Comparison of ENCODE assay signal across 35 mouse cellular contexts in genomic region chr2:170048831-170049230, GRCm38 (mm10).
"Had no signal": no experiment of that assay in that cellular context is flagged by ENCODE, and none has a peak within 500 bp of the region (broad histone marks: within the 10 kb centered on the region; RNA-seq: fewer than 3 reads in every experiment).

No protein-coding gene starts in this region.

- H3K36me3 ChIP-seq: heart, embryonic 10.5 days; heart, embryonic 12.5 days; heart, embryonic 13.5 days; heart, embryonic 15.5 days; hindbrain, embryonic 10.5 days; hindbrain, embryonic 12.5 days; hindbrain, embryonic 13.5 days; hindbrain, embryonic 15.5 days; intestine, embryonic 15.5 days; kidney, embryonic 15.5 days had no signal

- H3K4me1 ChIP-seq: heart, embryonic 10.5 days; heart, embryonic 12.5 days; heart, embryonic 13.5 days; heart, embryonic 15.5 days; hindbrain, embryonic 12.5 days; hindbrain, embryonic 13.5 days; hindbrain, embryonic 15.5 days; intestine, embryonic 15.5 days had no signal

- H3K27me3 ChIP-seq: heart, embryonic 12.5 days; heart, embryonic 13.5 days; heart, embryonic 15.5 days; hindbrain, embryonic 12.5 days; hindbrain, embryonic 13.5 days; hindbrain, embryonic 15.5 days; intestine, embryonic 15.5 days; kidney, embryonic 15.5 days had no signal

- DNase-seq: heart, postnatal 10 days; heart, postnatal 14 days; heart, postnatal 36 days; heart, postnatal 4 days; kidney, adult 11 months; kidney, adult 18-20 months; kidney, adult 2 months; kidney, adult 8-10 months; kidney, adult 9 months; kidney, postnatal 10 days; kidney, postnatal 14 days; kidney, postnatal 25 days; kidney, postnatal 36 days; kidney, postnatal 4 days; layer of hippocampus, adult 9-11 months; layer of hippocampus, postnatal 36 days had no signal

- ATAC-seq: hindbrain, embryonic 16.5 days; hindbrain, postnatal 0 days; inflammation-experienced regulatory T-cells, adult 6 months; intestine, embryonic 15.5 days; intestine, embryonic 16.5 days; intestine, postnatal 0 days had no signal

- H3K9ac ChIP-seq: heart, embryonic 12.5 days; heart, embryonic 13.5 days; heart, embryonic 15.5 days; hindbrain, embryonic 12.5 days; hindbrain, embryonic 13.5 days; hindbrain, embryonic 14.5 days; hindbrain, embryonic 15.5 days; intestine, embryonic 15.5 days; kidney, embryonic 15.5 days had no signal

- H3K4me2 ChIP-seq: heart, embryonic 11.5 days; heart, embryonic 12.5 days; heart, embryonic 13.5 days; heart, embryonic 15.5 days; hindbrain, embryonic 12.5 days; hindbrain, embryonic 13.5 days; hindbrain, embryonic 14.5 days; hindbrain, embryonic 15.5 days; intestine, embryonic 15.5 days; kidney, embryonic 15.5 days had no signal

- H3K27ac ChIP-seq: heart, embryonic 10.5 days; heart, embryonic 13.5 days; heart, embryonic 15.5 days; hindbrain, embryonic 10.5 days; hindbrain, embryonic 12.5 days; hindbrain, embryonic 13.5 days; hindbrain, embryonic 14.5 days; hindbrain, embryonic 15.5 days; hindbrain, postnatal 0 days; intestine, embryonic 15.5 days; kidney, embryonic 15.5 days; kidney, postnatal 0 days; layer of hippocampus, adult 2 months had no signal

- H3K9me3 ChIP-seq: heart, embryonic 10.5 days; heart, embryonic 15.5 days; hindbrain, embryonic 15.5 days; intestine, embryonic 15.5 days had no signal

- H3K4me3 ChIP-seq: heart, embryonic 10.5 days; heart, embryonic 12.5 days; heart, embryonic 13.5 days; heart, embryonic 15.5 days; hindbrain, embryonic 10.5 days; hindbrain, embryonic 12.5 days; hindbrain, embryonic 13.5 days; hindbrain, embryonic 15.5 days; intestine, embryonic 15.5 days; kidney, embryonic 15.5 days; layer of hippocampus, adult 2 months had no signal
